Mouse (Mus musculus) stomach, embryonic 14.5 days (tissue): Measurements from ENCODE around the gene Alg14. TPM values are rescaled to one million over a fixed set of nuclear protein-coding genes. Genes with fewer than 3 reads are reported as not detected.

Source experiments
- ATAC-seq: fragments of 200-750 bp; cut with Nextera tagmentation; 2 replicates; pipeline ENCODE4 v1.8.0; 2017; ENCODE audit warnings: low read depth, moderate TSS enrichment; ENCODE audit not compliant: insufficient number of reproducible peaks, insufficient read depth, low FRiP score
- H3K27ac ChIP-seq: fragments of 300-500 bp; sonication (generic); 2 replicates; pipeline ENCODE4 v1.5.1; 2014; ENCODE audit warnings: mild to moderate bottlenecking, low read length, moderate library complexity, mixed read lengths
- H3K27me3 ChIP-seq: fragments of 300-500 bp; sonication (generic); 2 replicates; pipeline ENCODE4 v1.6.1; 2014; ENCODE audit warnings: low read length, control low read depth, mixed read lengths; ENCODE audit not compliant: control insufficient read depth, insufficient read depth
- H3K36me3 ChIP-seq: fragments of 300-500 bp; sonication (generic); 2 replicates; pipeline ENCODE4 v1.6.1; 2014; ENCODE audit warnings: mild to moderate bottlenecking, control low read depth, low read length, moderate library complexity, mixed read lengths; ENCODE audit not compliant: control insufficient read depth, insufficient read depth
- H3K4me1 ChIP-seq: fragments of 300-500 bp; sonication (generic); 2 replicates; pipeline ENCODE4 v1.6.1; 2014; ENCODE audit warnings: low read length, control low read depth, mixed read lengths; ENCODE audit not compliant: control insufficient read depth, insufficient read depth
- H3K4me2 ChIP-seq: fragments of 300-500 bp; sonication (generic); replicated peaks from 2 replicates; pipeline ENCODE4 v1.6.1; 2014; ENCODE audit warnings: low read depth, low read length, control low read depth
- H3K4me3 ChIP-seq: fragments of 300-500 bp; sonication (generic); 2 replicates; pipeline ENCODE4 v1.5.1; 2014; ENCODE audit warnings: low read depth, low read length, control low read depth
- H3K9ac ChIP-seq: fragments of 300-500 bp; sonication (generic); replicated peaks from 2 replicates; pipeline ENCODE4 v1.6.1; 2014; ENCODE audit warnings: low read depth, mild to moderate bottlenecking, control low read depth, low read length, moderate library complexity, mixed read lengths
- H3K9me3 ChIP-seq: fragments of 300-500 bp; sonication (generic); 2 replicates; pipeline ENCODE4 v1.6.1; 2016; ENCODE audit warnings: low read depth, low read length, control low read depth; ENCODE audit not compliant: control insufficient read depth
- WGBS: fragments of 180-500 bp; shearing (Covaris S2); extraction: QIAGEN DNeasy Blood & Tissue Kit; methylation state at CpG from one replicate; pipeline ENCODE4 v1.1.7; 2014; 5-methylcytosine and 5-hydroxymethylcytosine counted together
- polyA plus RNA-seq: library from polyadenylated mRNA; unstranded; fragments of >200 nt; fragmentation: Nextera tagmentation; extraction: Ambion mirVana; gene quantifications from 2 replicates; pipeline ENCODE4 v1.2.1, GENCODE M21; 2014

Gene Alg14
- polyA plus RNA-seq, 1 experiment from 2014 or later, result 54.1 TPM

DNA sequence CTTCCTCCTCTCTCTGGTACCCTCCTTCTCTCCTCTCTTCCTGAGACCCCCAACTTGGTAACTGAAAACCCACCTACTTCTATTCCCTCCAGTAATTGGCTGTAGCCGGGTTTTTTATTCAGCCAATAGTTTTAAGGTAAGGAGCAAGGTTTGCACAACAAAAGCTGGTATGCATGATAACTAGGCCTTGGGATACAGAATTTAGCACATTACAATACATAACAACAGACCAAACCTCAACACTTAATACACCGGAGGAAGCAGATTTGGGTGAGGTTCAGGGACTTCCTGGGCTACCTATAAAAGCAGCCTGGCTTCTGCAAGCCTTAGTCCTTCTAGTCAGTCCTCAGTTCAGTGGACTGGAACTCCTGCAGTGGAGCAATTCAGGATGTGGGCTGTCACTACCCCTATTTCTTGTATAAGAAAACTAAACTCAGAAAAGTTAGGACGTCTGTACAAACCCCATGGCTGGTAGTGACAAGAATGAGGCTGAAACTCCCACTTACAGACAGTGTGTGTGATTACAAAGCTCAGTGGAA lies 96.0 kb downstream of the Alg14 start:
- H3K4me1 ChIP-seq, result 0 out of 2 replicates have a peak, but pooled peaks cover 5% of the 10 kb centered on the region
- no peak overlapping the region for H3K4me2 ChIP-seq
- H3K9ac ChIP-seq, result no peak overlapping the region
- 77% methylated on average over 3 of the region's 3 CpGs for WGBS
- H3K27me3 ChIP-seq, result no peaks in the 10 kb centered on the region
- no peak for ATAC-seq
- H3K4me3 ChIP-seq, result no peak overlapping the region
- H3K36me3 ChIP-seq, result no peaks in the 10 kb centered on the region
- H3K27ac ChIP-seq, result no peak overlapping the region
- no peaks in the 10 kb centered on the region for H3K9me3 ChIP-seq

DNA sequence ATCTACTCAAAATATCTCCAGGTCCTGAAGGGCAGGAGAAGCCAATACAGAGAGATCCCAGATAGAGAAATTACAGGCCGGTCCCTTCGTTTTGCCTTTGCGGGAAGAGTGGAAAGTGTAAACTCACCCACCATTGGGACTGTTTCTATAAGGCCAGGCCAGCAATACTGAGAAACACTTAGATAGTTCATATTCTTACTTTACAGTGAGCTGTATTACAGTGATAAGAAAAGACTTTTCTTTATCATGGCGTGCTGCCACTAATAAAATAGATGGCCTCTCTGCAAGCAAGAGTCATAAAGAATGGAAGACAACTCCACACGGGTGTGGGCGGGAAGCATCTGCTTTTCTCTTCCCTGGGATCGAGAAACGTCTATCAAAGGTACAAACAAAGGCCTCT lies 97.8 kb downstream of the Alg14 start:
- Histone ChIP-seq H3K27ac (peak overlapping the region; percentile 56), H3K4me2 (no peak overlapping the region), H3K4me1 (0 out of 2 replicates have a peak, but pooled peaks cover 5% of the 10 kb centered on the region), H3K4me3 (no peak overlapping the region), H3K36me3 (no peaks in the 10 kb centered on the region), H3K9me3 (no peaks in the 10 kb centered on the region), H3K27me3 (no peaks in the 10 kb centered on the region), H3K9ac (no peak overlapping the region)
- no peak for ATAC-seq
- WGBS, result 72% methylated on average over 8 of the region's 8 CpGs

DNA sequence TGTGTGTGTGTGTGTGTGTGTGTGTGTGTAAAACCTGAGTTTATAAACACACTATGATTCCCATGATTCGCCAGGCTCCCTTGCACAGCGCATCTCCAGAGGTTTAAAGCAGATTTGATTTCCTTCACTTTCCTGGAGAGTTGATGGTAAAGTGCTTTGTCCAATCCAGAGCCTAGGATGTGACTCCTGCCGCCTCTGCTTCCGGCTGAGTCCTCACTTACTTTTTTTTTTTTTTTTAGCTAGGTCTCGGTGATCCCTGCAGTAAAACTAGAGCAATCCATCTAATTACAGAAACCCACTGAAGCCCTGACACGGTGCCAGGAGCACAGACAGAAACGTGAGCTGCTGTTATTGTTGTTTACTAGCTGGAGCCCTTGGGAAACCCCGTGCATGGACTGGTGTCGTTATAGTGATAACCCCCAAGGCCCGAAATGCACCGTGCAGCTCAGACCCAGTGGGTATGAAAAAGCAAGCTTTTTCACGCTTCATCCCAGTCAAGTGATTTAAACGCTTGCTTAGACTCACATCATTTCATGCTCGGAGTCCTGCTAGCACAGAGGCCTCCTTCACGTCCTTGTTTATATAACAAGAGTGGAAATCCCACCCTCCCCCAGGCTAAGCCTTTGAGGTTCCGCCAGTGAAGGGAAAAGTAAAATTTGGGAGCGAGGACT lies 98.4 kb downstream of the Alg14 start:
- Histone ChIP-seq H3K9me3 (no peaks in the 10 kb centered on the region), H3K9ac (no peak overlapping the region), H3K4me1 (0 out of 2 replicates have a peak, but pooled peaks cover 5% of the 10 kb centered on the region), H3K27ac (peak overlapping the region; percentile 56), H3K4me2 (peak overlapping the region; percentile 32), H3K4me3 (no peak overlapping the region), H3K36me3 (no peaks in the 10 kb centered on the region), H3K27me3 (no peaks in the 10 kb centered on the region)
- peak; percentile 50; the same call in 1 of the 2 replicates for ATAC-seq
- WGBS, result 15% methylated on average over 17 of the region's 17 CpGs

DNA sequence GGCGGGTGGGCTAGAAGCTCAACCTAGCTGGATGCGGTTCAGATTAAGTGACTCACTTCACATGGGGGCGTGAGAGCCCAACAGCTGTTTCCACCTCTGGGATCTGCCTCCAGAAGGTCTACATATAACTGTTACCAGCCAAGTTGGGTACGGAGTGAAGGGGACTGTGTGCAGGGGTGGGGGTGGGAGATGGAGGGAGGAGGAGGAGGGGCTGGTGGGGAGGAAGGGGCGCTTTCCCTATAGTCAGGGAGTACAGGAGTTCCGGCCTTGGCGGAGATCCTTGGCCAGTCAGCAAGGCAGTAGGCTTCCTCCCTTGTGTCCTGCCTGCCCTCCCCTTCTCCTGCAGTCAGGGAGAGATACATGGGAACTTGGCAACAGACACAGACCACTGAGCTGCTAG lies 99.2 kb downstream of the Alg14 start:
- no peak overlapping the region for H3K4me3 ChIP-seq
- no peaks in the 10 kb centered on the region for H3K9me3 ChIP-seq
- no peaks in the 10 kb centered on the region for H3K36me3 ChIP-seq

DNA sequence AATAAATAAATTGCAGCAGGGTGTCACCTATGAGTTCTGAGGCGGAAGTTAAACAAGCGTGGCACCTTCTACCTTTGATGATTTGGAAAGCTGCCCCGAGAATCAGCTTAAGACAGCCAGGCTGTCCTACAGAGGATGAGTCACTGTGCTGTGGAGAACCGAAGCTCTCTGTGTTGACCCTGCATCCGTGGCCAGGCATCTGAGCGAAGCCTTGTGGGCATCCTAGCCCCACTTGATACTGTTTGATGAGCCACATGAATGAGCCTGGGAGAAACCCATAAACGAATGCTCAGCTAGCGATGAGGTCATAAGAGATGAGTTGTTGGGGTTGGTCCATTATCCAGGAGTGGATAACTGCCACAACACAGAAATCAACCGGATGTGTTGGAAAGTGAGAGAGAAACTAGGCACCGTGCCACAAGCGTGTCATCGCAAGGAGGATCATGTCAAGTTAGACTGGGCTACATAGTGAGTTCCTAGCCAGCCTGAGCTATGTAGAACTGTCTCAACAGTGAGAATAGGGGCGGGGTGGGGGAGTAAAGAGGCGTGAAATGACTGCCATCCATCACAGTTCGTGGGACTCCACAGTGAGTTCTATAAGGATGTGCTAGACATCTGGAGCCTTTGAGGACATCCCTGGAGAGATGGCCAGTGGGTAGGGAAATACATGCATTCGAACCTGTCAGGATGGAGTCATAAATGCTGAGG lies 104.2 kb downstream of the Alg14 start:
- Histone ChIP-seq H3K27me3 (no peaks in the 10 kb centered on the region), H3K9me3 (no peaks in the 10 kb centered on the region), H3K36me3 (no peaks in the 10 kb centered on the region), H3K27ac (no peak overlapping the region), H3K4me2 (no peak overlapping the region), H3K4me3 (no peak overlapping the region), H3K4me1 (0 out of 2 replicates have a peak, but pooled peaks cover 9% of the 10 kb centered on the region), H3K9ac (no peak overlapping the region)
- 67% methylated on average over 16 of the region's 16 CpGs for WGBS
- ATAC-seq, result peak; percentile 38; the same call in 1 of the 2 replicates

More for the DNA sequence above, 99.2 kb downstream of the Alg14 start:
- Histone ChIP-seq H3K4me2 (peak overlapping the region; percentile 32), H3K27me3 (no peaks in the 10 kb centered on the region), H3K4me1 (0 out of 2 replicates have a peak, but pooled peaks cover 6% of the 10 kb centered on the region), H3K27ac (peak overlapping the region; percentile 56), H3K9ac (no peak overlapping the region)
- peak; percentile 55; the same call in 1 of the 2 replicates for ATAC-seq
- 33% methylated on average over 7 of the region's 7 CpGs for WGBS

DNA sequence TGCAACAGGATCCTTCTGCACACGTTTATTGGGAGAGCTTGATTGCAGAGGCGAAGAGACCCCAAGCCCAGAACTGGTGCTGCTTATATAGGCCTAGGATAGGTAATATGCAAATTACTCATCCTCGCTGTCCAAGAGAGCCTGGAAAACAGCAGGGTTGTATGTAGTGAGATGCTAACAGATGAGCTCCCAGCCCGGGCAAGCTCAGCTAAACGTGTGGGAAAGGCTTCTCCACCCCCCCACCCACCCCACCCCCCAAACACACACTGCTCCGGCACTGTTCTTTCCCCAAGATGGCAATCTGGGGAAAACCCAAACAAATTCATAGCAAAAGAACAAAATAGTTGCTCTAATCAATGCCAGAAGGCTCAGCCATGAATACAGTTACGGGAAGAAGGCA lies 105.0 kb downstream of the Alg14 start:
- Histone ChIP-seq H3K9me3 (no peaks in the 10 kb centered on the region), H3K9ac (no peak overlapping the region), H3K27me3 (no peaks in the 10 kb centered on the region), H3K4me1 (0 out of 2 replicates have a peak, but pooled peaks cover 6% of the 10 kb centered on the region), H3K4me2 (no peak overlapping the region), H3K36me3 (no peaks in the 10 kb centered on the region), H3K4me3 (no peak overlapping the region), H3K27ac (no peak overlapping the region)
- no peak for ATAC-seq
- WGBS, result 63% methylated on average over 7 of the region's 7 CpGs

DNA sequence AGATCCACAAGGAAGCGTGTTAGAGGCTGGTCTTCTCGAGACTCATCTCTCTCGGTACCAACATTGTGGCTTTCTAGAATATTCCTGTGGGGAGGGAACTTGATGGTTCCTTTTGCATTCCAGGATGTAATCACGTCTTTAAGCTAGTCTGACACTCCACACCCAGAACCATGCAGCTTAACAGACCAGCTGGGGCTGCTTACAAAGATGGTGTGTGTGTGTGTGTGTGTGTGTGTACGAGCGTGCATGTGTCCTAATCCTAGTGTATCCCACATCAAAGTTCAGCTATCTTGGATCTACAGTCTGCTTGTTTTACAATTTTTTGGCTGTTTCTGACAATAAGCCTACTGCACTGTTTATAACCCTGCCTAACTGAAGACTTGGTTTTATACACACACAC lies 105.4 kb downstream of the Alg14 start:
- no peak overlapping the region for H3K9ac ChIP-seq
- no peaks in the 10 kb centered on the region for H3K27me3 ChIP-seq
- H3K9me3 ChIP-seq, result no peaks in the 10 kb centered on the region
- no peak overlapping the region for H3K27ac ChIP-seq
- no peaks in the 10 kb centered on the region for H3K36me3 ChIP-seq
- H3K4me2 ChIP-seq, result no peak overlapping the region
- WGBS, result 66% methylated on average over 6 of the region's 6 CpGs
- no peak overlapping the region for H3K4me3 ChIP-seq
- no peak for ATAC-seq
- 0 out of 2 replicates have a peak, but pooled peaks cover 6% of the 10 kb centered on the region for H3K4me1 ChIP-seq

DNA sequence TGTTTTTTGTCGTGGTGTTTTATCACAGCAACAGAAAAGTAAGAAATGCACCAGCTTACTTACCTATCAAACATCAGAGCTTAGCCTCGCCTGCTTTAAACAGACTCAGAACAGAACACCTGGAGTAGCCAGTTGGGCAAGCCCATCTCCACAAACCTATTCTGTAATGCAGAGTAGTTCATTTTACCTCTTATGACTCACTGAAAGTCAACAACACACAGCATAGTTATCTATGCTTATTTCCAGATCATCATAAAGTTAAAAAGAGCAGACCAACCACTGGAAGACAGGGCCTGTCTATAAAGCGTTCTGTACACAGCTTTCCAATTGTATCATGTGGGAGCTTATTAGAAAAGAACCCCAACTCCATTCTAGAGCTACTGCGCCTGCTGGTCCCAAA lies 109.8 kb downstream of the Alg14 start:
- Histone ChIP-seq H3K9ac (no peak overlapping the region), H3K4me3 (no peak overlapping the region), H3K27me3 (no peaks in the 10 kb centered on the region), H3K9me3 (no peaks in the 10 kb centered on the region), H3K4me1 (no peaks in the 10 kb centered on the region), H3K4me2 (no peak overlapping the region), H3K36me3 (no peaks in the 10 kb centered on the region), H3K27ac (no peak overlapping the region)
- ATAC-seq, result no peak
- WGBS, result 62% methylated on average over 4 of the region's 4 CpGs
